Mouse (Mus musculus) small intestine, adult 2 months (tissue): ENCODE measurements around the gene Fam213b. TPM values are rescaled to one million over a fixed set of nuclear protein-coding genes. Genes with fewer than 3 reads are reported as not detected.
A peak's percentile ranks its signal among the peaks of the same experiment; 100 is the strongest.

Source experiments
- H3K27ac ChIP-seq: fragments of 200-500 bp; 2 replicates; pipeline ENCODE4 v1.5.1; 2012; ENCODE audit warnings: low read depth, low read length, control low read depth, inconsistent platforms; ENCODE audit not compliant: insufficient read depth
- H3K27me3 ChIP-seq: fragments of 200-500 bp; 2 replicates; pipeline ENCODE4 v1.6.1; 2012; ENCODE audit warnings: mild to moderate bottlenecking, moderate library complexity, low read length, inconsistent platforms; ENCODE audit not compliant: control insufficient read depth, insufficient read depth
- H3K36me3 ChIP-seq: fragments of 200-500 bp; 2 replicates; pipeline ENCODE4 v1.6.1; 2012; ENCODE audit warnings: mild to moderate bottlenecking, low read length, control low read depth, inconsistent platforms; ENCODE audit not compliant: control insufficient read depth, insufficient read depth
- H3K4me1 ChIP-seq: fragments of 200-500 bp; 2 replicates; pipeline ENCODE4 v1.6.1; 2012; ENCODE audit warnings: low read length, inconsistent platforms, mixed read lengths; ENCODE audit not compliant: control insufficient read depth, insufficient read depth, insufficient read length
- H3K4me3 ChIP-seq: fragments of 200-500 bp; 2 replicates; pipeline ENCODE4 v1.5.1; 2012; ENCODE audit warnings: low read depth, mild to moderate bottlenecking, control low read depth, inconsistent platforms, low read length, moderate library complexity
- CTCF ChIP-seq: fragments of 200-500 bp; IDR thresholded peaks from 2 replicates; pipeline ENCODE4 v1.5.1; 2012; ENCODE audit warnings: low read depth, mild to moderate bottlenecking, control low read depth, inconsistent platforms, low read length, moderate library complexity, mixed read lengths; ENCODE audit not compliant: insufficient replicate concordance, insufficient read length; ENCODE audit errors: extremely low read depth
- POLR2A ChIP-seq: fragments of 200-500 bp; IDR thresholded peaks from 2 replicates; pipeline ENCODE4 v1.6.1; 2012; ENCODE audit warnings: low read depth, mild to moderate bottlenecking, control low read depth, inconsistent platforms, low read length, moderate library complexity
- WGBS: fragments of 180-500 bp; shearing (Covaris S2); methylation state at CpG from one replicate; pipeline ENCODE4 v1.1.7; 2018; 5-methylcytosine and 5-hydroxymethylcytosine counted together
- polyA plus RNA-seq: library from polyadenylated mRNA; depleted of rRNA; stranded (reverse); fragments of >200 nt; gene quantifications from 2 replicates; pipeline ENCODE4 v1.2.3, GENCODE M21; 2012

Gene Fam213b
- polyA plus RNA-seq, 1 experiment: 197 TPM

DNA sequence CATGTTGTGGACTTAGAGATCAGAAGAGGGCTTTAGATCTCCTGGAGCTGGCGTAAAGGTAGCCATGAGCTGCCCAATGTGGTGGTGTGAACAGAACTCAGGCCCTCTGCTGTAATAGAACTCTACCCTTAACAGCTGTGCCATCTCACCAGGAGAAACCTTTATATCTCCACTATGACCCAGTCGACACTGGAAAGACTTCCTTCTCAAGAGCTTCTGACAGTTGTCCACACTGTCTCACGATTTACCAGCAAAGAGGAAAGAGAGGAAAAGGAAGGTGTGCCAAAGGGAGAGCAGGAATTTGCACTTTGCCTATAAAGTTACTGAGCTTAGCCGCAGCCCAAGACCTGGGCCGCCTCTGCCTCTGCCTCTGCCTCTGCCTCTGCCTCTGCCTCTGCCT is 42.9 kb upstream of the Fam213b start:
- Histone ChIP-seq H3K4me3 (no peak overlapping the region), H3K27ac (no peak overlapping the region), H3K27me3 (no peaks in the 10 kb centered on the region), H3K4me1 (peaks cover 11% of the 10 kb centered on the region; the same call in 1 of the 2 replicates), H3K36me3 (no peaks in the 10 kb centered on the region)
- TF ChIP-seq CTCF (no peak), POLR2A (no peak)
- 80% methylated on average over 5 of the region's 5 CpGs for WGBS

DNA sequence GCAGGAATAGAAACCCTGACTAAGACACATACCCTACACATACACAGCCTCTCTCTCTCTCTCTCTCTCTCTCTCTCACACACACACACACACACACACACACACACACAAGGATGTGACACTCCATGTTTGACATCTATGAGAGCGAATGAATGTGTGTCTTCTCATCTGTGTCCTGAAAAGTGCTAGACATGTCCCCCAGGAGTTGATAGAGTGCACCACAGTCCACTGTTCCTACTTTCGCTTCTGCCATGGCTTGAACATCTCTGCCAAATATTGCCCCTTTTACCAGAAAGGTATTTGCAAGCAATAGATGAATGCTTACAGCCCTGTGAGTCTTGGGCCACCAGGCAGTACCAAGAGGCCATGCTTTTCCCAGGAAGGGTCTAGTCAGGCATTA is 41.2 kb upstream of the Fam213b start:
- no peak overlapping the region for H3K27ac ChIP-seq
- no peaks in the 10 kb centered on the region for H3K27me3 ChIP-seq
- no peak overlapping the region for H3K4me3 ChIP-seq
- no peaks in the 10 kb centered on the region for H3K36me3 ChIP-seq
- 85% methylated on average over 2 of the region's 2 CpGs for WGBS
- TF ChIP-seq CTCF (no peak), POLR2A (no peak)
- H3K4me1 ChIP-seq: peaks cover 6% of the 10 kb centered on the region; the same call in 1 of the 2 replicates

DNA sequence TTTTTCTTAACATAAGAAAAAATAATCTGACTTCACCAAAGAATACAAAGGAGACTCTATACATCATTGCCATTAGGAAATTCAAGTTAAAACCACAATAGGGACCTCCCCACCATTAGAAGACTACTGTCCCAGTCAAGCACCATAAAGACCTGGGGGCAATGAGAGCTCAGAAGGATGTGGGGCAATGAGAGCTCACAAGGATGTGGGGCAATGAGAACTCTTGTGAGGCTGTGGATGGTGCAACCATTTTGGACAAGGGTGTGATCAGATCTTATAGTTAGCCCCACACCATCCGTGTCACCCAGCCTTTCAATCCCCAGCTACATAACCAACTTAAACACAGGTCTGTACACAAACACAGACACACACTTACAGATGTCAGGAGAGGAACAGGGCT is 38.8 kb upstream of the Fam213b start:
- H3K36me3 ChIP-seq: no peaks in the 10 kb centered on the region
- H3K4me3 ChIP-seq: no peak overlapping the region
- no peak overlapping the region for H3K27ac ChIP-seq
- H3K4me1 ChIP-seq: peaks cover 5% of the 10 kb centered on the region; the same call in 1 of the 2 replicates
- no peaks in the 10 kb centered on the region for H3K27me3 ChIP-seq
- TF ChIP-seq CTCF (no peak), POLR2A (no peak)
- 75% methylated on average over 1 of the region's 1 CpGs for whole genome bisulfite sequencing

DNA sequence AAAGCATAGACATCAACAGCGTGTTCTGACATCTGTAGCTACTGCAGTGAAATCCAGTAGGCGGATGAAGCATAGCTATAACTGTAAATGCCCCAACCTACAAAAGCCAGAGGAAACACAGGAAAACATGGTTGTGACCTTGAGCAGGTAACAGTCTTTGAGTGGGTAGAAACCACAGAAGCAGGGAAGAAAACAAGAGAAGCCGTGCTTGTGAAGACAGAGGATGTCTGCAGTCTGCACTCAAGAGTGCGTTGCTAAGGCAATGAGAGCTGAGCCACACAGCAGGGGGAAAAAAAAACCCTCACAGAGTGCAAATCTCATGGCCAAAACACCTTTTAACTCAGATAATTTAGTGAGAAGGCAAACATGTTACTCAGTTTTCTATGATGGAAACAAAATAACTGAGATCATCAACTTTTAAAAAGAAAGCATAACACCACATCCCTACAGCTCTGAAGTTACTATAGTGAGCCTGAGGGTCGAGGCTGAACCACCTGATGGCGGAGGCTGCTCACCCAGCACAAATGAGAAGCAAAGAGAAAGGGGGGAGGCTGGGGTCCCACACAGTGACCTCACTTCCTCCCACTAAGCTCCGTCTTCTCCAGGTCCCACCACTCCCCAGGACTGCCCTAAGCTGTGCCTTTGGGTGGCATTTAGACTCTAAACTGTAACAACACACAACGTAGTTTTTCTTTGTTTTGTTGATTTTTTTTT is 37.8 kb upstream of the Fam213b start:
- WGBS: 75% methylated on average over 8 of the region's 8 CpGs
- H3K4me3 ChIP-seq: no peak overlapping the region
- TF ChIP-seq POLR2A: no peak
- TF ChIP-seq CTCF: no peak
- no peak overlapping the region for H3K27ac ChIP-seq
- peaks cover 5% of the 10 kb centered on the region; the same call in 1 of the 2 replicates for H3K4me1 ChIP-seq
- H3K36me3 ChIP-seq: no peaks in the 10 kb centered on the region
- H3K27me3 ChIP-seq: no peaks in the 10 kb centered on the region

DNA sequence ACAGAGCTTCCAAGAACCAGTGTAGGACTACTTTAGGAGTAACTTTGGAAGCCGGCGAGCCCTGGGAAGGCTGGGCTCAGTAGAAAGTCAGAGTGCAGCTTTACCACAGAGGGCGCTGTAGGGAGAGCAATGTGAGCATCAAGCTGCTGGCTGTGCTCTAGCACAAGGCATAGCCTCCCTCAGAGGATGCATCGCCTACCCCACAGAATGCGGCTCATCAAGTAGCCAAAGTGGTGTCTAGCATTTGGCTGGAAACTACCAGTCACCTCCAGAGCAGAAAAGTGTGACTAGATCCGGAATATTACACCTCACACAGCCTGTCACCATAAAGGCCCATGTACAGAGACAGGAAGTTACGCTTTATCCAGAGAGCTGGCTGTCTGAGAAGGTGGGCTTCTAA is 36.9 kb upstream of the Fam213b start:
- peaks cover 5% of the 10 kb centered on the region; the same call in 1 of the 2 replicates for H3K4me1 ChIP-seq
- no peaks in the 10 kb centered on the region for H3K36me3 ChIP-seq
- H3K27me3 ChIP-seq: no peaks in the 10 kb centered on the region
- H3K4me3 ChIP-seq: no peak overlapping the region
- TF ChIP-seq POLR2A (no peak), CTCF (no peak)
- H3K27ac ChIP-seq: peak overlapping the region; percentile 16; the same call in 1 of the 2 replicates
- WGBS: 89% methylated on average over 7 of the region's 7 CpGs

DNA sequence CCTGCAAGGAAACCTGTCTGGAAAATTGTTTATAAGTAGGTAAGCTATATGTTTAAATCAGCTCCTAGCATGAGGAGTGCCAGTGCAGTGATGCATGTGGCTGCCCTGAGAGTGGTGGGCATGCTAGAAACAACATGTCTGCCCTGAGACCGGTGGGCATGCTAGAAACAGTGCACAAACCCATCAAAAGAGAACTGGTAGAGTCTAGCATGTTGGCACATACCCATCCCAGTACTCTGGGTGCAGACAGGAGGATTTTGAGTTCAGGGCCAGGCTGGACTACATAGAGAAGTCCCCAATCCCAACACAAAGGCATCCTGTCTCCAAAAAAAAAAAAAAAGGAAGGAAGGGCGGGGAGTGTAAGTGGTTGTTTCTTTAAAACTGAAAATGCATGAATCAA is 35.9 kb upstream of the Fam213b start:
- H3K36me3 ChIP-seq: no peaks in the 10 kb centered on the region
- TF ChIP-seq CTCF (no peak), POLR2A (no peak)
- no peak overlapping the region for H3K4me3 ChIP-seq
- peaks cover 5% of the 10 kb centered on the region; the same call in 1 of the 2 replicates for H3K4me1 ChIP-seq
- no peak overlapping the region for H3K27ac ChIP-seq
- no peaks in the 10 kb centered on the region for H3K27me3 ChIP-seq
- 88% methylated on average over 2 of the region's 2 CpGs for WGBS

DNA sequence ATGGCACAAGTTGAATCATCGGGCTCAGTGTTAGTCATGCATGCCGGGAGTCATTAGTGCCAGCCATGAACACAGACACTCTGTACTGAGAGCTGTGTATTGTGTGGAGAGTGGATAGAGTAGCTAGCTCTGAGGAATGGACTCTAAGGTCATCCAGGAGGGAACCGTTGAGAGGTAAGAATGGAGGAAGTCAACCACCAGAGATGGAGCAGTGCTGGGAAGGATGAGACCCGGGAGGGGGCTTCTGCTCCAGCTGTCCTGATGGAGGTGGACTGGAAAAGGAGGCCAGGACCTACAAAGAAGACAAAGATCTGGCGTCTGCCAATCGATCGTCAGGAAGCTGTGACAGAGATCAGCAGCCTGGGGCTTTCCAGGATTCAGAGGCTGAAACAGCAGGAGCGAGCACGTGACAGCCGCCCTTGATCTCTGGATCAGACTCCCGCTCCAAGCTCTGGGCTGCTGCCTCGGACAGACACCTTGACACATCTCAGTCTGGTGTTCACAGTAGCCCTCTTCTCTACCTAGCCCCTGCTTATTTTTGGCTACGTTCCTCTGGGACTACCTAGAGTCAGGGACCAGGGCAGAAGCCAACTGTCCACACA is 34.5 kb upstream of the Fam213b start:
- WGBS: 49% methylated on average over 13 of the region's 13 CpGs
- Histone ChIP-seq H3K36me3 (no peaks in the 10 kb centered on the region), H3K27me3 (no peaks in the 10 kb centered on the region), H3K27ac (no peak overlapping the region), H3K4me3 (no peak overlapping the region), H3K4me1 (peaks cover 19% of the 10 kb centered on the region; the same call in 1 of the 2 replicates)
- TF ChIP-seq POLR2A (no peak), CTCF (no peak)
